Mouse (Mus musculus): Measurements from ENCODE around the gene Traf3ip3.

Gene Traf3ip3

GRCm38 (mm10) chr1:193201383-193201778 lies at the start of gene Traf3ip3:
TSS of gene Traf3ip3 (minus strand) at chr1:193201703.
- no peak for DNase-seq

- no peak for DNase-seq
Observed at GRCm38 (mm10) chr1:193250026-193250425, 48.5 kb upstream of the Traf3ip3 start.

GRCm38 (mm10) chr1:193244235-193244634 lies 42.7 kb upstream of the Traf3ip3 start:
- no peak for DNase-seq

GRCm38 (mm10) chr1:193243571-193244193 lies 42.2 kb upstream of the Traf3ip3 start:
- no peak for DNase-seq

- DNase-seq, result no peak
Observed at GRCm38 (mm10) chr1:193242863-193243262, 41.4 kb upstream of the Traf3ip3 start.

- DNase-seq, result peak; percentile 76
Observed at GRCm38 (mm10) chr1:193242238-193242637, 40.7 kb upstream of the Traf3ip3 start.

- DNase-seq, result no peak
Observed at GRCm38 (mm10) chr1:193241436-193241835, 39.9 kb upstream of the Traf3ip3 start.

- DNase-seq, result peak; percentile 17
Observed at GRCm38 (mm10) chr1:193238426-193238825, 36.9 kb upstream of the Traf3ip3 start.

GRCm38 (mm10) chr1:193234930-193235329 lies 33.4 kb upstream of the Traf3ip3 start:
- no peak for DNase-seq

- no peak for DNase-seq
Observed at GRCm38 (mm10) chr1:193234130-193234645, 32.7 kb upstream of the Traf3ip3 start.

GRCm38 (mm10) chr1:193232732-193233131 lies 31.2 kb upstream of the Traf3ip3 start:
- DNase-seq, result no peak

- DNase-seq, result no peak
Observed at GRCm38 (mm10) chr1:193230935-193231334, 29.4 kb upstream of the Traf3ip3 start.

- no peak for DNase-seq
Observed at GRCm38 (mm10) chr1:193230531-193230930, 29.0 kb upstream of the Traf3ip3 start.

- DNase-seq, result no peak
Observed at GRCm38 (mm10) chr1:193229570-193229969, 28.1 kb upstream of the Traf3ip3 start.

- no peak for DNase-seq
Observed at GRCm38 (mm10) chr1:193227537-193227936, 26.0 kb upstream of the Traf3ip3 start.

- no peak for DNase-seq
Observed at GRCm38 (mm10) chr1:193226724-193227522, 25.4 kb upstream of the Traf3ip3 start.

GRCm38 (mm10) chr1:193226114-193226513 lies 24.6 kb upstream of the Traf3ip3 start:
- no peak for DNase-seq

- no peak for DNase-seq
Observed at GRCm38 (mm10) chr1:193225531-193225930, 24.0 kb upstream of the Traf3ip3 start.

- no peak for DNase-seq
Observed at GRCm38 (mm10) chr1:193220408-193220807, 18.9 kb upstream of the Traf3ip3 start.

- DNase-seq, result no peak
Observed at GRCm38 (mm10) chr1:193216000-193216399, 14.5 kb upstream of the Traf3ip3 start.

GRCm38 (mm10) chr1:193214053-193214452 lies 12.6 kb upstream of the Traf3ip3 start:
- DNase-seq, result no peak

- no peak for DNase-seq
Observed at GRCm38 (mm10) chr1:193211371-193211770, 9.9 kb upstream of the Traf3ip3 start.

- DNase-seq, result peak; percentile 68
Observed at GRCm38 (mm10) chr1:193208178-193208577, 6.7 kb upstream of the Traf3ip3 start.

- DNase-seq, result no peak
Observed at GRCm38 (mm10) chr1:193207503-193207902, 6.0 kb upstream of the Traf3ip3 start, which contains the start of gene Lamb3. TSS of gene Lamb3 (plus strand) at chr1:193207699.
